Mouse (Mus musculus) liver, embryonic 11.5 days (tissue): Measurements from ENCODE around the gene Nodal. TPM values are rescaled to one million over a fixed set of nuclear protein-coding genes. Genes with fewer than 3 reads are reported as not detected.

Source experiments
- ATAC-seq: fragments of 200-750 bp; cut with Nextera tagmentation; replicated peaks from 2 replicates; pipeline ENCODE4 v1.8.0; 2017; ENCODE audit warnings: moderate number of reproducible peaks, mild to moderate bottlenecking, moderate TSS enrichment, moderate library complexity; ENCODE audit not compliant: low FRiP score
- DNase-seq: peaks from one replicate; pipeline ENCODE4 v3.0.0-alpha.2; 2017; ENCODE audit warnings: low spot score
- H3K27ac ChIP-seq: fragments of 300-500 bp; sonication (generic); 2 replicates; pipeline ENCODE4 v1.5.1; 2014; ENCODE audit warnings: mild to moderate bottlenecking, low read depth, low read length, control low read depth
- H3K27me3 ChIP-seq: fragments of 300-500 bp; sonication (generic); replicated peaks from 2 replicates; pipeline ENCODE4 v1.6.1; 2014; ENCODE audit warnings: low read length, mixed read lengths; ENCODE audit not compliant: control insufficient read depth, insufficient read depth
- H3K36me3 ChIP-seq: fragments of 300-500 bp; sonication (generic); 2 replicates; pipeline ENCODE4 v1.6.1; 2014; ENCODE audit warnings: mild to moderate bottlenecking, low read length, moderate library complexity, mixed read lengths; ENCODE audit not compliant: control insufficient read depth, insufficient read depth
- H3K4me1 ChIP-seq: fragments of 300-500 bp; sonication (generic); replicated peaks from 2 replicates; pipeline ENCODE4 v1.6.1; 2014; ENCODE audit warnings: low read length, mixed read lengths; ENCODE audit not compliant: control insufficient read depth, insufficient read depth
- H3K4me2 ChIP-seq: fragments of 300-500 bp; sonication (generic); 2 replicates; pipeline ENCODE4 v1.6.1; 2014; ENCODE audit warnings: mild to moderate bottlenecking, control low read depth, moderate library complexity
- H3K4me3 ChIP-seq: fragments of 300-500 bp; sonication (generic); 2 replicates; pipeline ENCODE4 v1.5.1; 2014; ENCODE audit warnings: low read depth, low read length, control low read depth
- H3K9ac ChIP-seq: fragments of 300-500 bp; sonication (generic); 2 replicates; pipeline ENCODE4 v1.6.1; 2014; ENCODE audit warnings: low read depth, low read length, control low read depth
- H3K9me3 ChIP-seq: fragments of 300-500 bp; sonication (generic); 2 replicates; pipeline ENCODE4 v1.6.1; 2016; ENCODE audit warnings: low read length, inconsistent platforms, mixed read lengths; ENCODE audit not compliant: control insufficient read depth
- WGBS: fragments of 180-500 bp; shearing (Covaris S2); extraction: QIAGEN DNeasy Blood & Tissue Kit; methylation state at CpG from one replicate; pipeline ENCODE4 v1.1.7; 2014; 5-methylcytosine and 5-hydroxymethylcytosine counted together
- polyA plus RNA-seq: library from polyadenylated mRNA; unstranded; fragments of >200 nt; fragmentation: Nextera tagmentation; extraction: Ambion mirVana; gene quantifications from 2 replicates; pipeline ENCODE4 v1.2.1, GENCODE M21; 2014

Gene Nodal
- polyA plus RNA-seq, 1 experiment from 2014 or later, result 0.84 TPM

DNA sequence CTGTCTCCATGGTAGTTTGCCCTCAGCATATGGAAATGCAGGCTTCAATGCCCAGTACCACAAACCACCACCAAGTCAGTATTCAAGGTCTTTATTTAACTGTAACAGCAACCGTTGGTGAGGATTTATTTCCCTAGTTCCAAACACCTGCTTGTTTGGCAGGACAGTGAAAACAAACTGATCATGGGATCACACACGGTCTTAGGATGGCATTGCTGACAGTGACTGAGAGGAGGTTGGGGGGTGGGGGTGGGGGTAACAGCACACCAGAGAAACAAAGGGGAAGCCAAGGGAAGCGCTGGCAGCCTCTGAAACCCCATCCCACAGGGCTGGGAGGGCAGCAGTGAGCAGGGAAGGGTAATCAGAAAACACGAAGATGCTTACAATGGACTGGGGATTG is 10.6 kb downstream of the Nodal start:
- H3K27me3 ChIP-seq, result no peaks in the 10 kb centered on the region
- peaks cover 24% of the 10 kb centered on the region for H3K36me3 ChIP-seq
- H3K4me2 ChIP-seq, result no peak overlapping the region
- no peak overlapping the region for H3K4me3 ChIP-seq
- no peak overlapping the region for H3K9ac ChIP-seq
- H3K27ac ChIP-seq, result no peak overlapping the region
- no peaks in the 10 kb centered on the region for H3K9me3 ChIP-seq
- no peak for DNase-seq
- peaks cover 7% of the 10 kb centered on the region for H3K4me1 ChIP-seq
- WGBS, result 64% methylated on average over 4 of the region's 4 CpGs
- ATAC-seq, result no peak

DNA sequence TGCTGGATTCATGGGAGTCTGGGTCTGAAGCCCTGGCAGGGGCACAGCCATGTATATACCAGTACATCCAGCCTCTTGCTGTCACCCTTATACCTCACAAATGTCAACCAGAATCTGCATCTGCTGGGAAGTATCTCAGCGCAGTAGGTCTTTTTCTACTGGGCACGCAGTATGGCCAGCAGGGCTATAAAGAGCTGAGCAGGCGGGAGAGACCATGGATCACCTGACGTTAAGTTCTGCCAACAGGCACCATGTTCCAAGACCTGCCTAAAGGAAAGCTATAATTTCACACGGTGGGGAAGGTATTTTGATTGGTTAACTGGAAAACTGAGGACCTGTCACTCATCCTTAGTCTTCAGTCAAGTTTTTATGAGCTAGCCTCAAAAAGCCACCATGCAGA is 11.3 kb downstream of the Nodal start:
- Histone ChIP-seq H3K4me3 (no peak overlapping the region), H3K4me2 (no peak overlapping the region), H3K27me3 (no peaks in the 10 kb centered on the region), H3K9me3 (no peaks in the 10 kb centered on the region), H3K36me3 (peaks cover 30% of the 10 kb centered on the region), H3K9ac (no peak overlapping the region), H3K4me1 (peaks cover 7% of the 10 kb centered on the region), H3K27ac (no peak overlapping the region)
- WGBS, result 88% methylated on average over 5 of the region's 5 CpGs
- no peak for ATAC-seq
- DNase-seq, result no peak

DNA sequence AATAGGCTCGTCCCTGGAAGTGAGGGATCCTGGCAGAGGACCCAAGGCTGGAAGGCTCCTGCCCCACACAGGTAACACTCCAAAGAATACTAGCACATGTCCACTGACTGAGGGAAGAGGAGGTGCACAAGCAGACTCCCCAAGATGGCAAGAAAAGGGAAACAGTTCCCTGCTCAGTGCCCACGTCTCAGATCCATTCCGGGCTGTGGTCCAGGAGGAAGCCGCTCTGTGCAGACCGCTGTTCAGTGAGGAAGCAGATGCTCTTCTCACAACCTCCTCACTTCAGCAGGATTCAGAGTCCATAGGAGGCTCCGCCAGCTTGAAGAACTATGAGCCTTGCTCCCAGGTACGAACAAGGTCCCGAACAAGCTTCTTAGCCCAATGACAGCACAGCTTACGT is 13.6 kb downstream of the Nodal start:
- H3K4me1 ChIP-seq, result peaks cover 3% of the 10 kb centered on the region; the same call in 1 of the 2 replicates
- DNase-seq (no peak), ATAC-seq (no peak)
- no peak overlapping the region for H3K9ac ChIP-seq
- H3K27me3 ChIP-seq, result no peaks in the 10 kb centered on the region
- H3K4me2 ChIP-seq, result no peak overlapping the region
- no peak overlapping the region for H3K4me3 ChIP-seq
- WGBS, result 93% methylated on average over 9 of the region's 9 CpGs
- no peaks in the 10 kb centered on the region for H3K9me3 ChIP-seq
- peaks cover 41% of the 10 kb centered on the region for H3K36me3 ChIP-seq
- no peak overlapping the region for H3K27ac ChIP-seq

DNA sequence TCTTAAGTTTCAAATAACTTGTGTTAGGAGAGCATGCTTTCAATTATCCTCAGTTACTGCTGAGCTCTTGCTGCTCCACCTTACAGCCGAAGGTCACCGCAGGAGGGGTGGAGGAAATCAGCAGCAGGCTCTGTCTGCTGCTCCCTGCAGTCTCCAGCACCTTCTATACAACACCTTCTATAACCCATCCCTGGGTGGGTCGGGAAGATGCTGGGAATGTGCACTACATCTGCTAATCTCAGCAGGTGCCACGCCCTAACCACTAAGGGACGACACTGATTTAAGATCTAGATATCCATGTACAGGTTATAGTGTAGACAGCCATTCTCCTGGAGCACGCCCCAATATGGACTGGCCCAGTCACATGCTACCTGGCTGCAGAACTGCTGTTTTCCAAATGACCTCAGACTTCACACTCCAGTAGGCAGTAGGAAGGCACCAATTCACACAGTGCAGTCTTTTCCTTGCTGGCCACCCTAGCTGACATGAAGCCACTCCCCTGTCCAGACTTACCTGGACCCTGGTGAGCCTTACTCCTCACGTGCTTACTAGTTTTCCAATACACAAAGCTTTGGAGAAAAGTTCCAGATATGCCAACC is 22.5 kb downstream of the Nodal start:
- Histone ChIP-seq H3K36me3 (peaks cover 10% of the 10 kb centered on the region; the same call in 1 of the 2 replicates), H3K9me3 (no peaks in the 10 kb centered on the region), H3K27me3 (no peaks in the 10 kb centered on the region), H3K4me2 (no peak overlapping the region), H3K4me3 (no peak overlapping the region), H3K9ac (no peak overlapping the region), H3K27ac (no peak overlapping the region), H3K4me1 (peaks cover 7% of the 10 kb centered on the region)
- no peak for ATAC-seq
- DNase-seq, result no peak
- WGBS, result 79% methylated on average over 7 of the region's 7 CpGs

DNA sequence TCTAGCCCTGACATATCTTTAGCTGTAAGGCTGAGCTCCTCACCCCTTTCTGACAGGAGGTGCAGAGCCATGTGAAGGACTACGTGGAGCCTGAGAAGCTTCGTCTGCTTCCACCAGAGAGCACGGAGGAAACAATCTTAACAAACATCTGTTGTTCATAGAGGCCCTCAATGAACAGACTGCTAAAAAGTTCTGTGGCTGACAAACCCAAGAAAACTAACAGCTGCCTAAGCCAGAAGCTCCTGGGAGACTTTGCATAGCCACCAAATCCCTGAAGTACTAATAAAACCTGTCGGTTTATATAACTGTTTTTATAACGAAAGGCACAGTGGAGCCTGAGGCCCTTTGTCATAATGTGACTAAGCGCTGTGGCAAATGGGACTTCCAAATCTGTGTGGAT is 25.7 kb downstream of the Nodal start:
- no peak overlapping the region for H3K27ac ChIP-seq
- DNase-seq (no peak), ATAC-seq (no peak)
- H3K4me2 ChIP-seq, result no peak overlapping the region
- no peaks in the 10 kb centered on the region for H3K27me3 ChIP-seq
- H3K36me3 ChIP-seq, result peaks cover 19% of the 10 kb centered on the region
- no peak overlapping the region for H3K4me3 ChIP-seq
- H3K9me3 ChIP-seq, result no peaks in the 10 kb centered on the region
- peaks cover 21% of the 10 kb centered on the region for H3K4me1 ChIP-seq
- no peak overlapping the region for H3K9ac ChIP-seq
- WGBS, result 69% methylated on average over 6 of the region's 6 CpGs

DNA sequence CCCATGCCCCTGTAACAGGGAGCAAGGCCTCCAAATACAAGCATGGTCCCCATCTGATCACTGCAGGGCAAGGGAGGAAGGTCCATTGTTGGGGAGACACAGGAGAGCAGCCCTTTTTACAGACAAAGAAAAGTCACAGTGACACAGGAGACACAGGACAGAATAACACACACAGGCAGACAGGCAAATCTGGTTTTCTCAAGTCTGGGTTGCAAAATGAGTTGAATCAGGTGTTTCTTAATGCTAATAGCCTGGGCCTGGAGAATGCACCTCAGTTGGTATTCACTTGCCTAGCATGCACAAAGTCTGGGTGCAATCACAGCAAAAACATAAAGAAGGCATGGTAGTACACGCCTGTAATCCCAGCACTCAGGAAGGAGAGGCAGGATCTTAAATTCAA is 26.1 kb downstream of the Nodal start:
- Histone ChIP-seq H3K4me2 (no peak overlapping the region), H3K36me3 (peaks cover 19% of the 10 kb centered on the region), H3K27ac (no peak overlapping the region), H3K9me3 (no peaks in the 10 kb centered on the region), H3K9ac (no peak overlapping the region), H3K4me1 (peaks cover 25% of the 10 kb centered on the region), H3K4me3 (no peak overlapping the region), H3K27me3 (no peaks in the 10 kb centered on the region)
- WGBS, result 85% methylated on average over 1 of the region's 1 CpGs
- DNase-seq (no peak), ATAC-seq (no peak)

DNA sequence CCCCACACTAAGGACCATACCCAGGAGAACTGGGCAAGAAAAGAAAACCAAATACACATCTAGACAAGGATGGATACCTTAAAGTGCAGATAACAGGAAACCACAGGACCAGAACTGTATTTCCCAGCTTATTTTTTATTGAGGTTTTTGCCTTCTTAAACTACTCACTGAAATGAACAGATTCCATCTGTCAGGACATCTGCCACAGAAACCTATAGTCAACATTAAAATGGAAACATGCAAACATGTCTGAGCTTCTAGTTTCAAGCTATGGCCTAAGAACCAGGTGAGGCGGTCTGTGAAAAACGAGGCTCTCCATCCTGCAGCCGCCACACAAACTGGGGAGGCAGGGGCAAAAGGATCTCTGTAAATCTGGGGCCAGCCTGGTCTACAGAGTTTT is 27.2 kb downstream of the Nodal start:
- DNase-seq, result no peak
- WGBS, result 81% methylated on average over 3 of the region's 3 CpGs
- ATAC-seq, result no peak
- Histone ChIP-seq H3K9ac (no peak overlapping the region), H3K27me3 (no peaks in the 10 kb centered on the region), H3K36me3 (peaks cover 26% of the 10 kb centered on the region), H3K4me1 (peaks cover 36% of the 10 kb centered on the region), H3K9me3 (no peaks in the 10 kb centered on the region), H3K4me3 (no peak overlapping the region), H3K4me2 (no peak overlapping the region), H3K27ac (no peak overlapping the region)

DNA sequence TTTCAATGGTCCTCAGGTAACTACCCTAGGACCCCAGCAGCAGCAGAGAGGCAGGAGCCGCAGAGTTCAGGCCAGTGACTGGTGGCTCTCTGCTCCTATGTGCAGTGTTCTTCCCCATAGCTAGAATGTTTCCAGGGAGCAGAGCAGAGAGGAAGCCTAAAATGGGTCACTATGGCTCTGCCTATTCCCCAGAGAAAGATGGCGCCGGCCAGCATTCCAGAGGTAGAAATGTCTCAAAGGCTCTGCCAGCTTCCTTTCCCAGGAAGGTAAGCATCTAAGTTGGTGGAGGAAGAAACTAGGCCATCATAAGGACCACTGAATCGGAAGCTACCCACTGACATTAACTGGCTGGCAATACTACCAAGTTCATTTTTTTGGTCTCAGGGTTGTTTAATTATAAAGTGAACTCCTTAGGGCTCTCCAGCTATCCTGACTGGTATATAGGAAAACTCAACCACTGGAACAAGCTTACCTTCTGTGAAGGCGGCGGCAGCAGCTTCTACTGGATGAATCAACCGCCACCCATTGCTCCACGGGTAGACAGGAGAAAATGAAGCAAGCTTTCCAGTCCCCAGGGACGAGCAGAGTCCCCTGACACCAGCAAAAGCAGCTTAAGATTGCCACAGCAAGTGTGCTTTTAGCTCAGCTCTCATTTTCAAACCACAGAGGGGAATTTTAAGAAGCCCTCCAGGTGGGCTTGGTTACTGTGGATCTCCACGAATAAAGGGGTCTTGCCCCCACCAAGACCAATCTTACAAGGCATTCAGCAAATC is 30.0 kb downstream of the Nodal start:
- H3K27ac ChIP-seq, result no peak overlapping the region
- no peak overlapping the region for H3K4me3 ChIP-seq
- H3K4me1 ChIP-seq, result peaks cover 42% of the 10 kb centered on the region
- 0 out of 2 replicates have a peak overlapping the region, but pooled peaks have one; percentile 18 for H3K4me2 ChIP-seq
- H3K9me3 ChIP-seq, result no peaks in the 10 kb centered on the region
- H3K27me3 ChIP-seq, result no peaks in the 10 kb centered on the region
- H3K36me3 ChIP-seq, result peaks cover 17% of the 10 kb centered on the region
- H3K9ac ChIP-seq, result 0 out of 2 replicates have a peak overlapping the region, but pooled peaks have one; percentile 20
- no peak for ATAC-seq
- no peak for DNase-seq
- 84% methylated on average over 10 of the region's 10 CpGs for WGBS

DNA sequence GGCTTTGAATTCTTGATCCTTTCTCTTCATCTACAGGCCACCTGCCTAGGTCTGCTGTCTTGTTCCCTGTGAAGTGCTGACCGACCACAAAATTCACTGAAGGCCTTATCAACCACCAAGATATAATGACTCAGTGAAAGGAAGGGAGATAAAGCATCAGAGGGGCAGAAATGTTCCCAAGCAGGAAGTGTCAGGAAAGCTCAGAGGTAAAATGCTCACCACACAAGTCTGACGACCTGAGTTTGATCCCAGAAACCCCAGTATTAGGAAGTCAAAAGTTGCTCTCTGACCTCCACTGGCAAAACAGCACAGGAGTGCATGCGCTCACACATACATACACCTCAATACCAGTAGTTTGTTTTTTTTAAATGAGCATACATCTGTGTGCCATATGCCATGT is 31.1 kb downstream of the Nodal start:
- H3K4me2 ChIP-seq, result peak overlapping the region; percentile 43
- 53% methylated on average over 3 of the region's 3 CpGs for WGBS
- H3K9me3 ChIP-seq, result no peaks in the 10 kb centered on the region
- no peak overlapping the region; the same call in 1 of the 2 replicates for H3K27ac ChIP-seq
- H3K9ac ChIP-seq, result 0 out of 2 replicates have a peak overlapping the region, but pooled peaks have one; percentile 31
- peaks cover 17% of the 10 kb centered on the region for H3K36me3 ChIP-seq
- no peak overlapping the region for H3K4me3 ChIP-seq
- H3K4me1 ChIP-seq, result peaks cover 42% of the 10 kb centered on the region
- DNase-seq, result no peak
- ATAC-seq, result no peak
- H3K27me3 ChIP-seq, result no peaks in the 10 kb centered on the region
